Mouse (Mus musculus): ENCODE results near the gene Sh3bgrl3. TPM values are rescaled to one million over a fixed set of nuclear protein-coding genes. Genes with fewer than 3 reads are reported as not detected.
"Not testable (repeated sequence)": the region's sequence is repeated elsewhere in the genome, so short reads cannot be mapped to it uniquely, and the experiment has no call there.

Gene Sh3bgrl3
- 179 and 220 TPM in 2 replicates for polyA plus RNA-seq (2014; fragmentation: Nextera tagmentation; extraction: Ambion mirVana)

GRCm38 (mm10) chr4:134128221-134128982 lies at the start of gene Sh3bgrl3:
Sh3bgrl3 (minus strand) TSS chr4:134128789.
- Histone ChIP-seq H3K4me1 (ENCODE audit: control insufficient read depth, insufficient read depth, low read length) (peaks cover 27% of the 10 kb centered on the region), H3K9me3 (replicated peaks; ENCODE audit: control insufficient read depth, low read length) (no peaks in the 10 kb centered on the region), H3K9ac (ENCODE audit: low read depth, low read length) (peak within 1 kb of the TSS; percentile 89), H3K27me3 (ENCODE audit: control insufficient read depth, insufficient read depth, low read length) (no peaks in the 10 kb centered on the region), H3K4me3 (ENCODE audit: low read depth, low read length) (peak within 1 kb of the TSS; percentile 89), H3K4me2 (peak within 1 kb of the TSS; percentile 81), H3K36me3 (ENCODE audit: control insufficient read depth, insufficient read depth, low read length) (peaks cover 3% of the 10 kb centered on the region), H3K27ac (ENCODE audit: low read depth, low read length) (peak within 1 kb of the TSS; percentile 86)
- ATAC-seq (replicated peaks; ENCODE audit: insufficient number of reproducible peaks, low FRiP score, low TSS enrichment): peak; percentile 85
- 0% methylated on average over 50 of the region's 50 CpGs for WGBS (ENCODE audit: insufficient replicate concordance)

GRCm38 (mm10) chr4:134172391-134172790 lies 43.8 kb upstream of the Sh3bgrl3 start:
- Histone ChIP-seq H3K36me3 (ENCODE audit: control insufficient read depth, insufficient read depth, low read length) (peaks cover 2% of the 10 kb centered on the region; the same call in 1 of the 2 replicates), H3K9me3 (replicated peaks; ENCODE audit: control insufficient read depth, low read length) (no peaks in the 10 kb centered on the region), H3K27ac (ENCODE audit: low read depth, low read length) (no peak overlapping the region), H3K27me3 (ENCODE audit: control insufficient read depth, insufficient read depth, low read length) (no peaks in the 10 kb centered on the region), H3K9ac (ENCODE audit: low read depth, low read length) (no peak overlapping the region), H3K4me1 (ENCODE audit: control insufficient read depth, insufficient read depth, low read length) (no peaks in the 10 kb centered on the region), H3K4me2 (no peak overlapping the region), H3K4me3 (ENCODE audit: low read depth, low read length) (no peak overlapping the region)
- ATAC-seq (replicated peaks; ENCODE audit: insufficient number of reproducible peaks, low FRiP score, low TSS enrichment): no peak
- WGBS (ENCODE audit: insufficient replicate concordance): 79% methylated on average over 3 of the region's 3 CpGs

GRCm38 (mm10) chr4:134166906-134167305 lies 38.3 kb upstream of the Sh3bgrl3 start:
- 91% methylated on average over 3 of the region's 3 CpGs for WGBS (ENCODE audit: insufficient replicate concordance)
- ATAC-seq (replicated peaks; ENCODE audit: insufficient number of reproducible peaks, low FRiP score, low TSS enrichment): no peak
- H3K4me1 ChIP-seq (ENCODE audit: control insufficient read depth, insufficient read depth, low read length): peaks cover 12% of the 10 kb centered on the region
- H3K4me3 ChIP-seq (ENCODE audit: low read depth, low read length): no peak overlapping the region
- H3K9me3 ChIP-seq (replicated peaks; ENCODE audit: control insufficient read depth, low read length): no peaks in the 10 kb centered on the region
- no peak overlapping the region for H3K27ac ChIP-seq (ENCODE audit: low read depth, low read length)
- H3K27me3 ChIP-seq (ENCODE audit: control insufficient read depth, insufficient read depth, low read length): no peaks in the 10 kb centered on the region
- H3K9ac ChIP-seq (ENCODE audit: low read depth, low read length): no peak overlapping the region
- H3K4me2 ChIP-seq: no peak overlapping the region
- H3K36me3 ChIP-seq (ENCODE audit: control insufficient read depth, insufficient read depth, low read length): peaks cover 2% of the 10 kb centered on the region; the same call in 1 of the 2 replicates

GRCm38 (mm10) chr4:134165548-134166465 lies 37.2 kb upstream of the Sh3bgrl3 start:
- Histone ChIP-seq H3K4me1 (ENCODE audit: control insufficient read depth, insufficient read depth, low read length) (peaks cover 12% of the 10 kb centered on the region), H3K27me3 (ENCODE audit: control insufficient read depth, insufficient read depth, low read length) (no peaks in the 10 kb centered on the region), H3K4me3 (ENCODE audit: low read depth, low read length) (no peak overlapping the region), H3K9me3 (replicated peaks; ENCODE audit: control insufficient read depth, low read length) (no peaks in the 10 kb centered on the region), H3K9ac (ENCODE audit: low read depth, low read length) (no peak overlapping the region), H3K27ac (ENCODE audit: low read depth, low read length) (0 out of 2 replicates have a peak overlapping the region, but pooled peaks have one; percentile 22), H3K36me3 (ENCODE audit: control insufficient read depth, insufficient read depth, low read length) (peaks cover 2% of the 10 kb centered on the region; the same call in 1 of the 2 replicates), H3K4me2 (peak overlapping the region; percentile 19; the same call in 1 of the 2 replicates)
- WGBS (ENCODE audit: insufficient replicate concordance): 80% methylated on average over 3 of the region's 3 CpGs
- ATAC-seq (replicated peaks; ENCODE audit: insufficient number of reproducible peaks, low FRiP score, low TSS enrichment): no peak

GRCm38 (mm10) chr4:134165024-134165423 lies 36.4 kb upstream of the Sh3bgrl3 start:
- ATAC-seq (replicated peaks; ENCODE audit: insufficient number of reproducible peaks, low FRiP score, low TSS enrichment): no peak
- Histone ChIP-seq H3K4me3 (ENCODE audit: low read depth, low read length) (no peak overlapping the region), H3K9me3 (replicated peaks; ENCODE audit: control insufficient read depth, low read length) (no peaks in the 10 kb centered on the region), H3K27ac (ENCODE audit: low read depth, low read length) (peak overlapping the region; percentile 66), H3K27me3 (ENCODE audit: control insufficient read depth, insufficient read depth, low read length) (no peaks in the 10 kb centered on the region), H3K4me2 (peak overlapping the region; percentile 15; the same call in 1 of the 2 replicates), H3K4me1 (ENCODE audit: control insufficient read depth, insufficient read depth, low read length) (peaks cover 12% of the 10 kb centered on the region), H3K36me3 (ENCODE audit: control insufficient read depth, insufficient read depth, low read length) (no peaks in the 10 kb centered on the region; the same call in 1 of the 2 replicates), H3K9ac (ENCODE audit: low read depth, low read length) (no peak overlapping the region)
- WGBS (ENCODE audit: insufficient replicate concordance): 32% methylated on average over 6 of the region's 6 CpGs

GRCm38 (mm10) chr4:134164591-134164990 lies 36.0 kb upstream of the Sh3bgrl3 start:
- Histone ChIP-seq H3K9me3 (replicated peaks; ENCODE audit: control insufficient read depth, low read length) (no peaks in the 10 kb centered on the region), H3K27me3 (ENCODE audit: control insufficient read depth, insufficient read depth, low read length) (no peaks in the 10 kb centered on the region), H3K27ac (ENCODE audit: low read depth, low read length) (peak overlapping the region; percentile 66), H3K9ac (ENCODE audit: low read depth, low read length) (no peak overlapping the region), H3K36me3 (ENCODE audit: control insufficient read depth, insufficient read depth, low read length) (no peaks in the 10 kb centered on the region), H3K4me3 (ENCODE audit: low read depth, low read length) (no peak overlapping the region), H3K4me2 (no peak overlapping the region), H3K4me1 (ENCODE audit: control insufficient read depth, insufficient read depth, low read length) (peaks cover 12% of the 10 kb centered on the region)
- no peak for ATAC-seq (replicated peaks; ENCODE audit: insufficient number of reproducible peaks, low FRiP score, low TSS enrichment)
- 92% methylated on average over 5 of the region's 6 CpGs for WGBS (ENCODE audit: insufficient replicate concordance)

- H3K9me3 ChIP-seq (replicated peaks; ENCODE audit: control insufficient read depth, low read length); H3K36me3 ChIP-seq (ENCODE audit: control insufficient read depth, insufficient read depth, low read length); H3K27me3 ChIP-seq (ENCODE audit: control insufficient read depth, insufficient read depth, low read length); ATAC-seq (replicated peaks; ENCODE audit: insufficient number of reproducible peaks, low FRiP score, low TSS enrichment); H3K27ac ChIP-seq (ENCODE audit: low read depth, low read length): not testable (repeated sequence)
- 5% methylated on average over 26 of the region's 30 CpGs for WGBS (ENCODE audit: insufficient replicate concordance)
- H3K4me1 ChIP-seq (ENCODE audit: control insufficient read depth, insufficient read depth, low read length): peaks cover 12% of the 10 kb centered on the region
- H3K4me2 ChIP-seq: peak overlapping the region; percentile 63
- H3K4me3 ChIP-seq (ENCODE audit: low read depth, low read length): peak overlapping the region; percentile 50
- H3K9ac ChIP-seq (ENCODE audit: low read depth, low read length): peak overlapping the region; percentile 66; the same call in 1 of the 2 replicates
Measured at GRCm38 (mm10) chr4:134160071-134160470, 31.5 kb upstream of the Sh3bgrl3 start.

- 0 out of 2 replicates have a peak, but pooled peaks cover 3% of the 10 kb centered on the region for H3K36me3 ChIP-seq (ENCODE audit: control insufficient read depth, insufficient read depth, low read length)
- no peak for ATAC-seq (replicated peaks; ENCODE audit: insufficient number of reproducible peaks, low FRiP score, low TSS enrichment)
- no peaks in the 10 kb centered on the region for H3K27me3 ChIP-seq (ENCODE audit: control insufficient read depth, insufficient read depth, low read length)
- peaks cover 8% of the 10 kb centered on the region; the same call in 1 of the 2 replicates for H3K4me1 ChIP-seq (ENCODE audit: control insufficient read depth, insufficient read depth, low read length)
- H3K4me3 ChIP-seq (ENCODE audit: low read depth, low read length): no peak overlapping the region
- no peak overlapping the region for H3K9ac ChIP-seq (ENCODE audit: low read depth, low read length)
- no peaks in the 10 kb centered on the region for H3K9me3 ChIP-seq (replicated peaks; ENCODE audit: control insufficient read depth, low read length)
- no peak overlapping the region for H3K4me2 ChIP-seq
- 84% methylated on average over 6 of the region's 6 CpGs for WGBS (ENCODE audit: insufficient replicate concordance)
- no peak overlapping the region for H3K27ac ChIP-seq (ENCODE audit: low read depth, low read length)
Measured at GRCm38 (mm10) chr4:134158774-134159173, 30.2 kb upstream of the Sh3bgrl3 start.

Data from heart, embryonic 11.5 days (tissue).